Mouse (Mus musculus): ENCODE measurements around the gene Coasy. TPM values are rescaled to one million over a fixed set of nuclear protein-coding genes. Genes with fewer than 3 reads are reported as not detected.

Gene Coasy
- polyA plus RNA-seq, 1 experiment, result 43.9 TPM

GRCm38 (mm10) chr11:101061049-101061448 lies 21.3 kb upstream of the Coasy start:
- peaks cover 58% of the 10 kb centered on the region for H3K4me1 ChIP-seq (ENCODE audit: control insufficient read depth, insufficient read depth, low read length)
- WGBS, result 88% methylated on average over 5 of the region's 5 CpGs

GRCm38 (mm10) chr11:101062165-101062884 lies 20.0 kb upstream of the Coasy start:
- WGBS, result 45% methylated on average over 12 of the region's 12 CpGs
- H3K4me1 ChIP-seq (ENCODE audit: control insufficient read depth, insufficient read depth, low read length), result peaks cover 59% of the 10 kb centered on the region
- DNase-seq, result no peak
- no peak for TF ChIP-seq CTCF (IDR thresholded peaks at IDR 0.05; ENCODE audit: insufficient read depth, low read length)
- peak; percentile 39; the same call in 1 of the 2 replicates for TF ChIP-seq POLR2A (IDR thresholded peaks at IDR 0.05; ENCODE audit: borderline replicate concordance, extremely low read depth, low read depth, low read length)
- no peak overlapping the region for H3K4me3 ChIP-seq (replicated peaks; ENCODE audit: extremely low read depth, low read depth, low read length)

More at GRCm38 (mm10) chr11:101061049-101061448, 21.3 kb upstream of the Coasy start:
- DNase-seq, result no peak
- no peak overlapping the region for H3K4me3 ChIP-seq (replicated peaks; ENCODE audit: extremely low read depth, low read depth, low read length)
- TF ChIP-seq CTCF (IDR thresholded peaks at IDR 0.05; ENCODE audit: insufficient read depth, low read length), result no peak
- TF ChIP-seq POLR2A (IDR thresholded peaks at IDR 0.05; ENCODE audit: borderline replicate concordance, extremely low read depth, low read depth, low read length), result no peak

GRCm38 (mm10) chr11:101062971-101063675 lies 19.2 kb upstream of the Coasy start:
- DNase-seq, result peak; percentile 50
- Histone ChIP-seq H3K4me3 (replicated peaks; ENCODE audit: extremely low read depth, low read depth, low read length) (no peak overlapping the region), H3K4me1 (ENCODE audit: control insufficient read depth, insufficient read depth, low read length) (peaks cover 54% of the 10 kb centered on the region)
- whole genome bisulfite sequencing, result 47% methylated on average over 14 of the region's 14 CpGs
- TF ChIP-seq POLR2A (IDR thresholded peaks at IDR 0.05; ENCODE audit: borderline replicate concordance, extremely low read depth, low read depth, low read length) (no peak), CTCF (IDR thresholded peaks at IDR 0.05; ENCODE audit: insufficient read depth, low read length) (no peak)

GRCm38 (mm10) chr11:101063676-101064327 lies 18.6 kb upstream of the Coasy start:
- peak; percentile 80 for DNase-seq
- TF ChIP-seq CTCF (IDR thresholded peaks at IDR 0.05; ENCODE audit: insufficient read depth, low read length), result no peak
- peak; percentile 75; the same call in 1 of the 2 replicates for TF ChIP-seq POLR2A (IDR thresholded peaks at IDR 0.05; ENCODE audit: borderline replicate concordance, extremely low read depth, low read depth, low read length)
- WGBS, result 3% methylated on average over 12 of the region's 12 CpGs
- Histone ChIP-seq H3K4me3 (replicated peaks; ENCODE audit: extremely low read depth, low read depth, low read length) (no peak overlapping the region), H3K4me1 (ENCODE audit: control insufficient read depth, insufficient read depth, low read length) (peaks cover 49% of the 10 kb centered on the region)

GRCm38 (mm10) chr11:101064462-101064861 lies 17.9 kb upstream of the Coasy start:
- WGBS, result 63% methylated on average over 4 of the region's 4 CpGs
- H3K4me3 ChIP-seq (replicated peaks; ENCODE audit: extremely low read depth, low read depth, low read length), result no peak overlapping the region
- no peak for TF ChIP-seq POLR2A (IDR thresholded peaks at IDR 0.05; ENCODE audit: borderline replicate concordance, extremely low read depth, low read depth, low read length)
- TF ChIP-seq CTCF (IDR thresholded peaks at IDR 0.05; ENCODE audit: insufficient read depth, low read length), result no peak
- H3K4me1 ChIP-seq (ENCODE audit: control insufficient read depth, insufficient read depth, low read length), result peaks cover 49% of the 10 kb centered on the region
- DNase-seq, result no peak

GRCm38 (mm10) chr11:101065002-101065401 lies 17.4 kb upstream of the Coasy start:
- 83% methylated on average over 9 of the region's 9 CpGs for WGBS
- TF ChIP-seq POLR2A (IDR thresholded peaks at IDR 0.05; ENCODE audit: borderline replicate concordance, extremely low read depth, low read depth, low read length) (no peak), CTCF (IDR thresholded peaks at IDR 0.05; ENCODE audit: insufficient read depth, low read length) (no peak)
- Histone ChIP-seq H3K4me1 (ENCODE audit: control insufficient read depth, insufficient read depth, low read length) (peaks cover 46% of the 10 kb centered on the region), H3K4me3 (replicated peaks; ENCODE audit: extremely low read depth, low read depth, low read length) (no peak overlapping the region)
- no peak for DNase-seq

GRCm38 (mm10) chr11:101066549-101067412 lies 15.6 kb upstream of the Coasy start:
- TF ChIP-seq POLR2A (IDR thresholded peaks at IDR 0.05; ENCODE audit: borderline replicate concordance, extremely low read depth, low read depth, low read length), result no peak
- TF ChIP-seq CTCF (IDR thresholded peaks at IDR 0.05; ENCODE audit: insufficient read depth, low read length), result peak; percentile 82
- peak; percentile 83 for DNase-seq
- Histone ChIP-seq H3K4me3 (replicated peaks; ENCODE audit: extremely low read depth, low read depth, low read length) (peak overlapping the region; percentile 35), H3K4me1 (ENCODE audit: control insufficient read depth, insufficient read depth, low read length) (peaks cover 37% of the 10 kb centered on the region)
- 18% methylated on average over 18 of the region's 18 CpGs for whole genome bisulfite sequencing

GRCm38 (mm10) chr11:101069391-101070188 lies 12.8 kb upstream of the Coasy start, which contains the start of gene Naglu:
TSS of gene Naglu (plus strand) at chr11:101070012.
- Histone ChIP-seq H3K4me3 (replicated peaks; ENCODE audit: extremely low read depth, low read depth, low read length) (peak within 1 kb of the TSS; percentile 75), H3K4me1 (ENCODE audit: control insufficient read depth, insufficient read depth, low read length) (peaks cover 11% of the 10 kb centered on the region)
- TF ChIP-seq CTCF (IDR thresholded peaks at IDR 0.05; ENCODE audit: insufficient read depth, low read length) (no peak), POLR2A (IDR thresholded peaks at IDR 0.05; ENCODE audit: borderline replicate concordance, extremely low read depth, low read depth, low read length) (peak; percentile 80; the same call in 1 of the 2 replicates)
- peak; percentile 93 for DNase-seq
- WGBS, result 5% methylated on average over 35 of the region's 35 CpGs

All from lung, adult 2 months (tissue).